Comparison of ENCODE assay signal across 1 mouse cellular context in genomic region chr17:88480369-88480768, GRCm38 (mm10).
A peak's percentile ranks its signal among the peaks of the same experiment; 100 is the strongest.
TF ChIP-seq lines count a peak whose summit lies in the region.

No protein-coding gene starts in this region.

TF ChIP-seq in MEL, 35 proteins besides CTCF, POLR2A, EP300 and RAD21 (continued from another document):
- TF ChIP-seq TCF12 (IDR thresholded peaks at IDR 0.05; ENCODE audit: low read depth, low read length) = 0 out of 2 replicates have a peak, but pooled peaks have one; percentile 17
- 0 out of 2 replicates have a peak, but pooled peaks have one; percentile 23 for TF ChIP-seq ETS1 (IDR thresholded peaks at IDR 0.05; ENCODE audit: low read depth, low read length)
